Mouse (Mus musculus) midbrain, postnatal 0 days (tissue): ENCODE results near the gene Gm10337. TPM values are rescaled to one million over a fixed set of nuclear protein-coding genes. Genes with fewer than 3 reads are reported as not detected.

Experiments
- ATAC-seq: fragments of 200-750 bp; cut with Nextera tagmentation; 2 replicates; pipeline ENCODE4 v1.8.0; 2017; ENCODE audit warnings: moderate number of reproducible peaks, mild to moderate bottlenecking, moderate TSS enrichment, moderate library complexity; ENCODE audit not compliant: low FRiP score
- DNase-seq: peaks from one replicate; pipeline ENCODE4 v3.0.0-alpha.2; 2015; ENCODE audit warnings: low spot score
- H3K27ac ChIP-seq: fragments of 300-500 bp; sonication (generic); 2 replicates; pipeline ENCODE4 v1.5.1; 2014; ENCODE audit warnings: low read depth, mild to moderate bottlenecking, low read length, mixed read lengths
- H3K27me3 ChIP-seq: fragments of 300-500 bp; sonication (generic); 2 replicates; pipeline ENCODE4 v1.6.1; 2014; ENCODE audit warnings: low read length, control low read depth, mixed read lengths; ENCODE audit not compliant: insufficient read depth
- H3K36me3 ChIP-seq: fragments of 300-500 bp; sonication (generic); 2 replicates; pipeline ENCODE4 v1.6.1; 2014; ENCODE audit warnings: low read length, control low read depth, mixed read lengths; ENCODE audit not compliant: insufficient read depth
- H3K4me1 ChIP-seq: fragments of 300-500 bp; sonication (generic); 2 replicates; pipeline ENCODE4 v1.6.1; 2014; ENCODE audit warnings: mild to moderate bottlenecking, control low read depth, antibody characterized with exemption, low read length, mixed read lengths; ENCODE audit not compliant: insufficient read depth
- H3K4me2 ChIP-seq: fragments of 300-500 bp; sonication (generic); 2 replicates; pipeline ENCODE4 v1.6.1; 2014; ENCODE audit warnings: low read depth, mild to moderate bottlenecking, low read length, mixed read lengths; ENCODE audit not compliant: poor library complexity, severe bottlenecking
- H3K4me3 ChIP-seq: fragments of 300-500 bp; sonication (generic); 2 replicates; pipeline ENCODE4 v1.5.1; 2014; ENCODE audit warnings: low read depth, mild to moderate bottlenecking, low read length, moderate library complexity
- H3K9ac ChIP-seq: fragments of 300-500 bp; sonication (generic); replicated peaks from 2 replicates; pipeline ENCODE4 v1.6.1; 2014; ENCODE audit warnings: mild to moderate bottlenecking, low read length, moderate library complexity, mixed read lengths; ENCODE audit not compliant: poor library complexity, severe bottlenecking
- H3K9me3 ChIP-seq: fragments of 300-500 bp; sonication (generic); 2 replicates; pipeline ENCODE4 v1.6.1; 2016; ENCODE audit warnings: low read length, control low read depth
- CTCF ChIP-seq: IDR thresholded peaks from 2 replicates; pipeline ENCODE4 v1.5.1; 2016; ENCODE audit warnings: antibody characterized with exemption, mild to moderate bottlenecking
- WGBS: fragments of 180-500 bp; shearing (Covaris S2); extraction: QIAGEN DNeasy Blood & Tissue Kit; methylation state at CpG from one replicate; pipeline ENCODE4 v1.1.7; 2014; 5-methylcytosine and 5-hydroxymethylcytosine counted together
- polyA plus RNA-seq: library from polyadenylated mRNA; unstranded; fragments of >200 nt; fragmentation: Nextera tagmentation; extraction: Ambion mirVana; gene quantifications from 2 replicates; pipeline ENCODE4 v1.2.1, GENCODE M21; 2015
- total RNA-seq: library from RNA; depleted of rRNA; stranded (reverse); fragments of >200 nt; gene quantifications from 2 replicates; pipeline ENCODE4 v1.2.3, GENCODE M21; 2014; rRNA removed

The Gm10337 gene
- total RNA-seq = not detected in 2 replicates
- 15.9 and 18.2 TPM in 2 replicates for polyA plus RNA-seq

- H3K4me2 ChIP-seq = no peak within 1 kb of the TSS
- H3K4me1 ChIP-seq = no peaks in the 10 kb centered on the region
- H3K27ac ChIP-seq = no peak within 1 kb of the TSS
- TF ChIP-seq CTCF = no peak
- H3K9me3 ChIP-seq = no peaks in the 10 kb centered on the region
- no peaks in the 10 kb centered on the region for H3K27me3 ChIP-seq
- WGBS = 100% methylated on average over 1 of the region's 1 CpGs
- ATAC-seq = no peak
- H3K9ac ChIP-seq = no peak within 1 kb of the TSS
- H3K4me3 ChIP-seq = no peak within 1 kb of the TSS
- H3K36me3 ChIP-seq = peaks cover 69% of the 10 kb centered on the region
- DNase-seq = no peak
Measured at GRCm38 (mm10) chr15:102503447-102503846, at the start of gene Gm10337. Gm10337 (plus strand) TSS chr15:102503722.

- no peak for DNase-seq
- no peak for ATAC-seq
- peak; percentile 53 for TF ChIP-seq CTCF
- WGBS = 37% methylated on average over 6 of the region's 6 CpGs
- no peaks in the 10 kb centered on the region for H3K4me1 ChIP-seq
- no peak overlapping the region for H3K4me2 ChIP-seq
- H3K9me3 ChIP-seq = no peaks in the 10 kb centered on the region
- H3K27me3 ChIP-seq = no peaks in the 10 kb centered on the region
- no peak overlapping the region for H3K9ac ChIP-seq
- no peak overlapping the region for H3K4me3 ChIP-seq
- H3K36me3 ChIP-seq = no peaks in the 10 kb centered on the region
- H3K27ac ChIP-seq = no peak overlapping the region
Measured at GRCm38 (mm10) chr15:102455993-102456392, 47.5 kb upstream of the Gm10337 start.

- 0 out of 2 replicates have a peak overlapping the region, but pooled peaks have one; percentile 20 for H3K9ac ChIP-seq
Measured at GRCm38 (mm10) chr15:102458050-102458736, 45.3 kb upstream of the Gm10337 start.

GRCm38 (mm10) chr15:102458904-102459317, 44.6 kb upstream of the Gm10337 start, which contains the start of gene Prr13:
Prr13 (plus strand) TSS chr15:102459028.
- ATAC-seq (peak; percentile 78; the same call in 1 of the 2 replicates), DNase-seq (peak; percentile 98)
- Histone ChIP-seq H3K4me1 (no peaks in the 10 kb centered on the region), H3K4me2 (peak within 1 kb of the TSS; percentile 52), H3K9ac (peak within 1 kb of the TSS; percentile 20; the same call in 1 of the 2 replicates), H3K27me3 (no peaks in the 10 kb centered on the region), H3K36me3 (0 out of 2 replicates have a peak, but pooled peaks cover 2% of the 10 kb centered on the region), H3K4me3 (peak within 1 kb of the TSS; percentile 35), H3K27ac (peak within 1 kb of the TSS; percentile 3), H3K9me3 (no peaks in the 10 kb centered on the region)
- under 1% methylated on average over 19 of the region's 19 CpGs for WGBS
- TF ChIP-seq CTCF = peak; percentile 82

More at GRCm38 (mm10) chr15:102458050-102458736, 45.3 kb upstream of the Gm10337 start:
- Histone ChIP-seq H3K27me3 (no peaks in the 10 kb centered on the region), H3K27ac (peak overlapping the region; percentile 3; the same call in 1 of the 2 replicates), H3K4me3 (peak overlapping the region; percentile 35), H3K4me2 (peak overlapping the region; percentile 52), H3K4me1 (no peaks in the 10 kb centered on the region), H3K9me3 (no peaks in the 10 kb centered on the region), H3K36me3 (0 out of 2 replicates have a peak, but pooled peaks cover 2% of the 10 kb centered on the region)
- no peak for ATAC-seq
- DNase-seq = no peak
- TF ChIP-seq CTCF = no peak
- WGBS = 73% methylated on average over 5 of the region's 5 CpGs

GRCm38 (mm10) chr15:102459381-102459780, 44.1 kb upstream of the Gm10337 start:
- Histone ChIP-seq H3K4me3 (peak overlapping the region; percentile 35), H3K27ac (no peak overlapping the region; the same call in 1 of the 2 replicates), H3K9me3 (no peaks in the 10 kb centered on the region), H3K4me1 (no peaks in the 10 kb centered on the region), H3K4me2 (peak overlapping the region; percentile 52), H3K36me3 (0 out of 2 replicates have a peak, but pooled peaks cover 2% of the 10 kb centered on the region), H3K27me3 (no peaks in the 10 kb centered on the region), H3K9ac (peak overlapping the region; percentile 20; the same call in 1 of the 2 replicates)
- no peak for TF ChIP-seq CTCF
- ATAC-seq = no peak
- DNase-seq = no peak
- whole genome bisulfite sequencing = 36% methylated on average over 6 of the region's 6 CpGs

GRCm38 (mm10) chr15:102459847-102460246, 43.7 kb upstream of the Gm10337 start:
- no peak for TF ChIP-seq CTCF
- no peak overlapping the region for H3K27ac ChIP-seq
- no peaks in the 10 kb centered on the region for H3K27me3 ChIP-seq
- WGBS = 71% methylated on average over 5 of the region's 5 CpGs
- H3K9me3 ChIP-seq = no peaks in the 10 kb centered on the region
- no peak overlapping the region for H3K9ac ChIP-seq
- no peak for DNase-seq
- H3K4me1 ChIP-seq = no peaks in the 10 kb centered on the region
- 0 out of 2 replicates have a peak, but pooled peaks cover 2% of the 10 kb centered on the region for H3K36me3 ChIP-seq
- no peak overlapping the region for H3K4me3 ChIP-seq
- ATAC-seq = no peak
- peak overlapping the region; percentile 52; the same call in 1 of the 2 replicates for H3K4me2 ChIP-seq
